Mouse (Mus musculus): ENCODE results near the gene Nudt1. TPM values are rescaled to one million over a fixed set of nuclear protein-coding genes. Genes with fewer than 3 reads are reported as not detected.

The Nudt1 gene
- total and polyA plus RNA-seq, 3 experiments = 69.4 to 75.2 (median 74.6) TPM

GRCm38 (mm10) chr5:140350731-140351497 is 29.5 kb downstream of the Nudt1 start:
- no peak overlapping the region for H3K4me3 ChIP-seq (replicated peaks in 1 of 3; ENCODE audit: low read depth in 2 of 3, low read length in 2 of 3, poor library complexity in 1 of 3)
- H3K9me3 ChIP-seq (replicated peaks; ENCODE audit: low read length) = peaks cover 12% of the 10 kb centered on the region
- in situ Hi-C loops (cut with MboI; ENCODE audit: low pct_ligation_motif_present, low pct_unique_long_range_greater_than_20kb, low sequenced_read_pairs) = no loop called here
- H3K79me2 ChIP-seq (replicated peaks; ENCODE audit: control insufficient read depth, extremely low read depth, insufficient read depth, poor library complexity, severe bottlenecking) = no peaks in the 10 kb centered on the region
- H3K27me3 ChIP-seq (replicated peaks) = no peaks in the 10 kb centered on the region
- TF ChIP-seq JUN (IDR thresholded peaks at IDR 0.05; ENCODE audit: insufficient read depth, low read depth, low read length) (no peak), SIN3A (IDR thresholded peaks at IDR 0.05; ENCODE audit: low read length) (no peak), IRF4 (IDR thresholded peaks at IDR 0.05; ENCODE audit: low read depth, low read length) (no peak), CHD1 (IDR thresholded peaks at IDR 0.05; ENCODE audit: low read depth, low read length) (no peak), MAFK (IDR thresholded peaks at IDR 0.05; ENCODE audit: insufficient replicate concordance, low read length) (no peak), MAZ (IDR thresholded peaks at IDR 0.05; ENCODE audit: low read depth, low read length) (no peak), POLR2A (IDR thresholded peaks at IDR 0.05; ENCODE audit: low read depth, low read length) (no peak), USF2 (conservative IDR thresholded peaks at IDR 0.05; ENCODE audit: low read depth, low read length) (no peak), ZC3H11A (IDR thresholded peaks at IDR 0.05; ENCODE audit: low read depth, low read length) (no peak), MYC (IDR thresholded peaks at IDR 0.05; ENCODE audit: low read depth, low read length) (no peak), TCF12 (IDR thresholded peaks at IDR 0.05; ENCODE audit: low read depth, low read length) (peak; percentile 63; the same call in 1 of the 2 replicates), ZMIZ1 (IDR thresholded peaks at IDR 0.05; ENCODE audit: low read depth, low read length) (no peak), EP300 (IDR thresholded peaks at IDR 0.05; ENCODE audit: low read length) (peak; percentile 86), TBP (conservative IDR thresholded peaks at IDR 0.05; ENCODE audit: low read depth, low read length) (no peak), UBTF (IDR thresholded peaks at IDR 0.05; ENCODE audit: low read depth, low read length) (no peak), PAX5 (IDR thresholded peaks at IDR 0.05; ENCODE audit: low read length) (no peak), SMC3 (IDR thresholded peaks at IDR 0.05; ENCODE audit: low read depth, low read length) (no peak), MAX (IDR thresholded peaks at IDR 0.05; ENCODE audit: low read length) (peak; percentile 31), GABPA (IDR thresholded peaks at IDR 0.05; ENCODE audit: insufficient replicate concordance, low read depth, low read length) (no peak), CTCF (conservative IDR thresholded peaks at IDR 0.05 in 1 of 2, IDR thresholded peaks at IDR 0.05 in 1 of 2; ENCODE audit: low read depth in 2 of 2, low read length in 2 of 2) (0 out of 4 replicates have a peak, but pooled peaks of 1 of the 2 experiments have one; percentile 1), ETS1 (conservative IDR thresholded peaks at IDR 0.05; ENCODE audit: low read depth, low read length) (peak; percentile 22; the same call in 1 of the 2 replicates), MXI1 (IDR thresholded peaks at IDR 0.05; ENCODE audit: low read depth, low read length) (no peak), KAT2A (IDR thresholded peaks at IDR 0.05; ENCODE audit: insufficient replicate concordance, low read length) (no peak), MEF2A (IDR thresholded peaks at IDR 0.05; ENCODE audit: borderline replicate concordance, low read depth, low read length) (peak; percentile 67; the same call in 1 of the 2 replicates)
- no peak overlapping the region for H3K9ac ChIP-seq (ENCODE audit: insufficient read depth, low read depth)
- dilution Hi-C loops (cut with MboI; ENCODE audit: extremely low pct_ligation_motif_present, extremely low pct_unique_long_range_greater_than_20kb, low sequenced_read_pairs) = no loop called here
- peak; percentile 66 for DNase-seq (ENCODE audit: extremely low read depth)
- no peak overlapping the region for H3K27ac ChIP-seq (ENCODE audit: insufficient read depth, low read depth)
- H3K36me3 ChIP-seq (replicated peaks in 1 of 2; ENCODE audit: control insufficient read depth in 1 of 2, insufficient read depth in 1 of 2, low read length in 1 of 2) = peaks cover 57 to 87% of the 10 kb centered on the region in 2 experiments
- H3K4me1 ChIP-seq (ENCODE audit: control insufficient read depth in 1 of 2, insufficient read depth in 2 of 2) = peaks cover 12 to 87% of the 10 kb centered on the region in 2 experiments
- H3K4me2 ChIP-seq (ENCODE audit: insufficient read depth, low read depth, poor library complexity, severe bottlenecking) = no peak overlapping the region

Data from CH12.LX (cell line).